In genomic region chr1:97577062-97578024, GRCm38 (mm10) we compare ENCODE assay signal across 28 mouse cellular contexts.
A peak's percentile ranks its signal among the peaks of the same experiment; 100 is the strongest.
DNase-seq lines count a peak whose midpoint lies in the region; ATAC-seq lines count a peak whose summit lies in the region.
"Had no signal": no experiment of that assay in that cellular context is flagged by ENCODE, and none has a peak within 500 bp of the region (broad histone marks: within the 10 kb centered on the region; RNA-seq: fewer than 3 reads in every experiment).

No protein-coding gene starts in this region.

- H3K9me3 ChIP-seq in midbrain, embryonic 11.5 days (ENCODE audit: control insufficient read depth, low read length): no peaks in the 10 kb centered on the region
- H3K9me3 ChIP-seq in midbrain, embryonic 13.5 days: no peaks in the 10 kb centered on the region
- H3K9me3 ChIP-seq in intestine, embryonic 15.5 days: no peaks in the 10 kb centered on the region
- H3K9me3 ChIP-seq: embryonic facial prominence, embryonic 12.5 days; embryonic facial prominence, embryonic 15.5 days; heart, embryonic 12.5 days; heart, embryonic 15.5 days had no signal

- no peaks in the 10 kb centered on the region for H3K36me3 ChIP-seq in midbrain, embryonic 11.5 days (ENCODE audit: control insufficient read depth, insufficient read depth, low read length)
- H3K36me3 ChIP-seq in midbrain, embryonic 13.5 days: no peaks in the 10 kb centered on the region
- no peaks in the 10 kb centered on the region for H3K36me3 ChIP-seq in intestine, embryonic 15.5 days
- H3K36me3 ChIP-seq: embryonic facial prominence, embryonic 12.5 days; embryonic facial prominence, embryonic 15.5 days; heart, embryonic 12.5 days; heart, embryonic 15.5 days had no signal

- DNase-seq in midbrain, embryonic 11.5 days (ENCODE audit: low spot score, missing footprints): peak; percentile 35
- peak; percentile 29 for DNase-seq in large intestine, adult 2 months (ENCODE audit: low read depth, low spot score)
- DNase-seq in testis, postnatal 10 days (ENCODE audit: low spot score): no peak
- no peak for DNase-seq in kidney, adult 18-20 months
- no peak for DNase-seq in kidney, adult 9 months
- DNase-seq: adrenal gland, postnatal 10 days; adrenal gland, postnatal 36 days; cerebellum, adult 11 months; cerebellum, adult 2 months; cerebellum, adult 9-11 months; cerebellum, postnatal 25 days; forebrain, postnatal 0 days; gastrocnemius, adult 2 months; gastrocnemius, postnatal 14 days; heart, adult 18-20 months; heart, postnatal 10 days; heart, postnatal 4 days had no signal

- no peaks in the 10 kb centered on the region for H3K27me3 ChIP-seq in midbrain, embryonic 11.5 days (ENCODE audit: control insufficient read depth, insufficient read depth, low read length)
- no peaks in the 10 kb centered on the region for H3K27me3 ChIP-seq in midbrain, embryonic 13.5 days
- H3K27me3 ChIP-seq in intestine, embryonic 15.5 days (replicated peaks): no peaks in the 10 kb centered on the region
- H3K27me3 ChIP-seq: embryonic facial prominence, embryonic 12.5 days; embryonic facial prominence, embryonic 15.5 days; heart, embryonic 12.5 days; heart, embryonic 15.5 days; Patski had no signal

- no peak overlapping the region for H3K4me3 ChIP-seq in midbrain, embryonic 11.5 days (ENCODE audit: low read depth, low read length)
- no peak overlapping the region for H3K4me3 ChIP-seq in midbrain, embryonic 13.5 days (replicated peaks)
- H3K4me3 ChIP-seq in intestine, embryonic 15.5 days (replicated peaks): no peak overlapping the region
- H3K4me3 ChIP-seq: embryonic facial prominence, embryonic 12.5 days; embryonic facial prominence, embryonic 15.5 days; gastrocnemius, adult 2 months; heart, embryonic 12.5 days; heart, embryonic 15.5 days had no signal

- no peak for ATAC-seq in midbrain, embryonic 11.5 days (ENCODE audit: low FRiP score)
- ATAC-seq in midbrain, embryonic 13.5 days: no peak
- ATAC-seq in intestine, embryonic 15.5 days: peak; percentile 66
- ATAC-seq: CD4-positive, CD25-positive, alpha-beta regulatory T cell, adult 4 months; forebrain, embryonic 14.5 days; forebrain, postnatal 0 days; hindbrain, postnatal 0 days; Patski had no signal

- H3K27ac ChIP-seq in midbrain, embryonic 11.5 days (ENCODE audit: low read depth, low read length): no peak overlapping the region
- no peak overlapping the region for H3K27ac ChIP-seq in midbrain, embryonic 13.5 days
- H3K27ac ChIP-seq in intestine, embryonic 15.5 days: no peak overlapping the region
- H3K27ac ChIP-seq: embryonic facial prominence, embryonic 12.5 days; embryonic facial prominence, embryonic 15.5 days; gastrocnemius, adult 2 months; heart, embryonic 15.5 days; hindbrain, embryonic 14.5 days; hindbrain, postnatal 0 days had no signal

- no peaks in the 10 kb centered on the region for H3K4me1 ChIP-seq in midbrain, embryonic 11.5 days (ENCODE audit: control insufficient read depth, insufficient read depth, low read length)
- no peaks in the 10 kb centered on the region for H3K4me1 ChIP-seq in midbrain, embryonic 13.5 days (replicated peaks)
- no peaks in the 10 kb centered on the region for H3K4me1 ChIP-seq in intestine, embryonic 15.5 days (replicated peaks)
- H3K4me1 ChIP-seq: embryonic facial prominence, embryonic 12.5 days; embryonic facial prominence, embryonic 15.5 days; heart, embryonic 12.5 days; heart, embryonic 15.5 days had no signal

- no peak overlapping the region for H3K4me2 ChIP-seq in midbrain, embryonic 11.5 days
- H3K4me2 ChIP-seq in midbrain, embryonic 13.5 days (replicated peaks): no peak overlapping the region
- H3K4me2 ChIP-seq in intestine, embryonic 15.5 days (replicated peaks): no peak overlapping the region
- H3K4me2 ChIP-seq: embryonic facial prominence, embryonic 12.5 days; embryonic facial prominence, embryonic 15.5 days; heart, embryonic 12.5 days; heart, embryonic 15.5 days; hindbrain, embryonic 14.5 days had no signal

- 80% methylated on average over 2 of the region's 2 CpGs for WGBS in midbrain, embryonic 11.5 days
- 91% methylated on average over 2 of the region's 2 CpGs for WGBS in midbrain, embryonic 13.5 days
- WGBS in intestine, embryonic 15.5 days: 75% methylated on average over 2 of the region's 2 CpGs
- 52% methylated on average over 2 of the region's 2 CpGs for WGBS in large intestine, adult 2 months

- H3K9ac ChIP-seq in midbrain, embryonic 11.5 days (ENCODE audit: low read length): no peak overlapping the region
- H3K9ac ChIP-seq in midbrain, embryonic 13.5 days (replicated peaks): no peak overlapping the region
- H3K9ac ChIP-seq in intestine, embryonic 15.5 days: no peak overlapping the region
- H3K9ac ChIP-seq: embryonic facial prominence, embryonic 12.5 days; embryonic facial prominence, embryonic 15.5 days; forebrain, postnatal 0 days; heart, embryonic 12.5 days; heart, embryonic 15.5 days; hindbrain, embryonic 14.5 days had no signal

Comparison
In these comparisons a context has a peak if more than half of its experiments do, and no peak if none do; other contexts are left out.
1. DNase-seq: peak in midbrain, embryonic 11.5 days (single experiment) and large intestine, adult 2 months (single experiment); none in testis, postnatal 10 days (single experiment), kidney, adult 18-20 months (single experiment) and kidney, adult 9 months (single experiment).